Mouse (Mus musculus): Measurements from ENCODE around the gene Mipep. TPM values are rescaled to one million over a fixed set of nuclear protein-coding genes. Genes with fewer than 3 reads are reported as not detected.

The Mipep gene
- polyA plus RNA-seq, 1 experiment from 2014 or later: 24.2 TPM

DNA sequence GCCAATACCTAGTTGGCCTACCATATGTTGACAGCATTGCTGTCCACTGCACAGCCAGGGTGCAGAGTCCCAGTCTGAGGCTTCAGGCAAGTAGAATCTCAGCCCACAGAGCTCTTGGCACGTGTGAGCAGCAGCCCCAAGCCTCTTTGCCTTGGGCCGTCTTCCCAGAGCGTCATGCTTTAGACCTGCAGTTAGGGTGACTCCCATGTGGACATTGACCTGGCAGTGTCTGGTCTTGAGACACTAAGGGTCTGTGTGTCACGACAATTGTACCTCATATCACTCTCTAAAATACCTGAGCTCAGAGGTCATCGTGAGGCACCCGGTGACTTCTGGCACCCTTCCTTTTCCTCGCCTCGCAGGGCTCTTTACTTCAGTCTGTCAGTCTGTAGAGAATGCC lies 25.3 kb upstream of the Mipep start:
- ATAC-seq (replicated peaks; ENCODE audit: low FRiP score): no peak
- H3K4me3 ChIP-seq (replicated peaks): no peak overlapping the region

DNA sequence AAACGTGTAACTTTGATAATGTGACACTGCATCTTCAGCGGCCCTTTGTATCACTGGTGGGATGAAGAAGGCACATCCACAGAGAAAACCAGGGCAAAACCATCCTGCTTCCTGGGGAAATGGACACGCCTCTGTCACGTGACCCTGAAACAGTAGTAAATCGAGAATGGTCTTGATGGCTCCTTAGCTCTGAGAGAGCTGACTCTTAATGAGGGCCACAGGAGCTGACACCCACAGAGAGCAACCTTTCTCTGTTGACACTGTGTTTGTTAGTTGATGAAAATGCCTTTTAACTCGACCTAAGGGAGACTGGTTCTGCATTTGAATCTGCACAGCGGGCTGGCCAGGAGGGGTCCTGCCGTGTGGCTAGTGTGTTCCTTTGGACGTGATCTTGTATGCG lies 22.6 kb upstream of the Mipep start:
- no peak overlapping the region for H3K4me2 ChIP-seq
- H3K4me1 ChIP-seq: peaks cover 23% of the 10 kb centered on the region
- H3K36me3 ChIP-seq: peaks cover 64% of the 10 kb centered on the region
- ATAC-seq (replicated peaks; ENCODE audit: low FRiP score): no peak
- no peaks in the 10 kb centered on the region for H3K27me3 ChIP-seq
- no peak overlapping the region for H3K9ac ChIP-seq
- no peak overlapping the region for H3K27ac ChIP-seq
- 78% methylated on average over 10 of the region's 10 CpGs for WGBS
- no peaks in the 10 kb centered on the region for H3K9me3 ChIP-seq (replicated peaks)
- H3K4me3 ChIP-seq (replicated peaks): no peak overlapping the region

More for the DNA sequence above, 25.3 kb upstream of the Mipep start:
- no peaks in the 10 kb centered on the region for H3K27me3 ChIP-seq
- WGBS: 91% methylated on average over 8 of the region's 8 CpGs
- no peak overlapping the region for H3K4me2 ChIP-seq
- H3K27ac ChIP-seq: no peak overlapping the region
- no peaks in the 10 kb centered on the region for H3K9me3 ChIP-seq (replicated peaks)
- no peak overlapping the region for H3K9ac ChIP-seq
- H3K36me3 ChIP-seq: peaks cover 89% of the 10 kb centered on the region
- peaks cover 7% of the 10 kb centered on the region; the same call in 1 of the 2 replicates for H3K4me1 ChIP-seq

DNA sequence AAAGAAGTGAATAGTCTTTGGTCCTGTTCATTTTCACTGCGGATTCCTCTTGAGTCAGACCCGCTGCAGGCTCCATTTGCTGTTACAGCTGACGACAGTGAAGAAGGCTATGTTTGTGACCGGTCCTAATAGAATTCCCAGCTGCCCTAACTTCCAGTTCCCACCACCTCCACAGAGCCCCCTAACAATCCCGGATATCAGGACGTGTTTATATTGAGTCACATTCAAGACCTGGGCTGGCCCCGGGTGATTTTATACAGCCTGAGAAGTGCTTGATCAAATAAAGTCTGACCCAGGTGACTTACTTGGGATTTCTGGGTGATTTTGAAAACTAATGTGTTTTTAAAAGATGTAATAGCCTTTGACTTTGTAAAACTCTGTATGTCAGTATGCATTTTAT lies 21.6 kb upstream of the Mipep start:
- Histone ChIP-seq H3K9ac (no peak overlapping the region), H3K4me2 (no peak overlapping the region), H3K4me1 (peaks cover 23% of the 10 kb centered on the region), H3K27me3 (no peaks in the 10 kb centered on the region), H3K9me3 (replicated peaks) (no peaks in the 10 kb centered on the region), H3K36me3 (peaks cover 56% of the 10 kb centered on the region), H3K27ac (no peak overlapping the region), H3K4me3 (replicated peaks) (no peak overlapping the region)
- 65% methylated on average over 7 of the region's 7 CpGs for WGBS
- no peak for ATAC-seq (replicated peaks; ENCODE audit: low FRiP score)

DNA sequence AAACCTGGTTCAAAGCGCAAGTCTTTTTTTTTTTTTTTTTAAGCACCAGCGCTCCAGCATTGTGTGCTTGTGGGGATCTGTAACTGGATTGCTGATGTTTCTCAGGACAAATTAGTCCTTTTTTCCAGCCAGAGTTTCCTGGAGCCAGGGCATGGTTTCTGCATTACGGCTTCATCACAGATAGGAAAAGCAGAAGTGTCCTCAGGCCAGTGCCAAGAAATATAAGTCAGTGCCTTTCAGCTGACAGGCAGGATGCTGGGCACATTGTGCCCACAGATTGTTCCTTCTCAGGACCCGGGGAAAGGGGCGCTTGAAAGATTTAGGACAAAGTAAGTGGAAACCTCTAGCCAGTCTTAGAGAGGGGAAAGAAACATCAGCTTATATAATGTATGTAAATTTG lies 20.6 kb upstream of the Mipep start:
- no peak overlapping the region for H3K4me2 ChIP-seq
- H3K4me3 ChIP-seq (replicated peaks): no peak overlapping the region
- H3K9ac ChIP-seq: no peak overlapping the region
- WGBS: 80% methylated on average over 5 of the region's 5 CpGs
- H3K36me3 ChIP-seq: peaks cover 46% of the 10 kb centered on the region
- peaks cover 23% of the 10 kb centered on the region for H3K4me1 ChIP-seq
- no peak for ATAC-seq (replicated peaks; ENCODE audit: low FRiP score)
- H3K9me3 ChIP-seq (replicated peaks): no peaks in the 10 kb centered on the region
- 0 out of 2 replicates have a peak overlapping the region, but pooled peaks have one; percentile 41 for H3K27ac ChIP-seq
- no peaks in the 10 kb centered on the region for H3K27me3 ChIP-seq

DNA sequence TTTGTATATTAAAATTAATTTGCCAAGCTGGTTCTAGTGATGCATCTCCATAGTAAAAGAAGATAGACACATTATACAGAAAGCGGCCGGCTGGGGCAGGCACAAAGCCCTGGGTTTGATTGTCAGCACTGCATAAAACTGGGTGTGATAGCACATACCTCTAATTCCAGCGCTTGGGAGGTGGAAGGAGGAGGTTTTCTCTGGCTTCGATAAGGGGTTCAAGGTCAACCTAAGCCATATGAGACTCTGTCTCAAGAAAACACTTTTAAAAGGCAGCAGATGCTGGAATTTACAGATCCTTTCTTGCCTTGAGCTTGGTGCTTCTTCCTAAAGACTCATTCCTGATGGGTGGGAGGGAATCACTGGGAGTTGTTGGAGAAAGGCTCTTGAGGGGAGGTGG lies 19.8 kb upstream of the Mipep start:
- Histone ChIP-seq H3K4me1 (peaks cover 23% of the 10 kb centered on the region), H3K4me3 (replicated peaks) (no peak overlapping the region), H3K36me3 (peaks cover 38% of the 10 kb centered on the region), H3K9ac (no peak overlapping the region), H3K4me2 (no peak overlapping the region), H3K27ac (no peak overlapping the region), H3K27me3 (no peaks in the 10 kb centered on the region), H3K9me3 (replicated peaks) (no peaks in the 10 kb centered on the region)
- WGBS: 48% methylated on average over 4 of the region's 4 CpGs
- ATAC-seq (replicated peaks; ENCODE audit: low FRiP score): no peak

DNA sequence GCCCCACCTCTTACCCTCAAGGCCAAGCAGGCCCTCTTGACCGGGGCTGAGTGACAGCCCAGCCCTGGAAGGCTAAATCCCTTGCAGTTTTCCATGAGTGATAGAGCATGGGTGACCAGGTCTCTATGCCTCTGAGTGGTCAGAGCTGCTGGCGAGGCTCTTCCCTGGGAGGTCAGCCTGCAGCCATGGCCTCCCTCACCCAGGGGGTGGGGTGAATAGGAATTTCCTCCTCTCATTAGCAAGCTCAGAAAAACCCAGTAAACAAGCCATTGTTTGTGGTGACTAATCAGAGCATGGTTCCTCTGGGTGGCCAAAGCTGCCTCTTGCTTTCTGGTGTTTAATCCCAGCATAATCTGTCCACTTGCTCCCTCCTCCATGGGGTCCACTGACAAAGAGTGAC lies 19.3 kb upstream of the Mipep start:
- peaks cover 34% of the 10 kb centered on the region for H3K36me3 ChIP-seq
- H3K9ac ChIP-seq: no peak overlapping the region
- no peak overlapping the region for H3K4me3 ChIP-seq (replicated peaks)
- H3K9me3 ChIP-seq (replicated peaks): no peaks in the 10 kb centered on the region
- peak overlapping the region; percentile 32; the same call in 1 of the 2 replicates for H3K27ac ChIP-seq
- no peak for ATAC-seq (replicated peaks; ENCODE audit: low FRiP score)
- no peaks in the 10 kb centered on the region for H3K27me3 ChIP-seq
- peaks cover 23% of the 10 kb centered on the region for H3K4me1 ChIP-seq
- H3K4me2 ChIP-seq: no peak overlapping the region
- 40% methylated on average over 2 of the region's 2 CpGs for WGBS

DNA sequence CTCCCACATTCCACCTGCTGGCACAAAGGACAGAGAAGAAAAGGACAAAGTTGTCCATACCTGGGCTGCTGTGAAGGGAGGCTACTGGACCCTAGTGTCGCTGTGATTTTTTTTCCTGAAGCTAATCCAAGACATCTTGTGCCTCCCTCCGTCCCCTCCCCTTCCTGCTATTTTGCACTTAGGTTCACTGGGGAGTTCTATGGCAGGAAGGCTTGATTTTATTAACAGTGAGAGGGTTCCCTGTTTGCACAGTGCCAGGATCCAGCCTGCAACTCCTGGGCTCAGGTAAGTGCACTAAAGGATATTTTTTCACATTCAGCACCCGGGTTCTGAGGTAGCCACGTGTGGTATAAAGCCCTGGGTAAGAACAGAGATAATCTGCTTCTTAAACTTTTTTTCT lies 16.5 kb upstream of the Mipep start, which contains the start of gene C1qtnf9:
TSS of gene C1qtnf9 (plus strand) at position 251 of the 400 bp plus-strand sequence.
- Histone ChIP-seq H3K9ac (no peak within 1 kb of the TSS), H3K27ac (no peak within 1 kb of the TSS; the same call in 1 of the 2 replicates), H3K4me1 (peaks cover 22% of the 10 kb centered on the region), H3K36me3 (peaks cover 8% of the 10 kb centered on the region; the same call in 1 of the 2 replicates), H3K4me2 (no peak within 1 kb of the TSS), H3K4me3 (replicated peaks) (no peak within 1 kb of the TSS), H3K9me3 (replicated peaks) (no peaks in the 10 kb centered on the region), H3K27me3 (no peaks in the 10 kb centered on the region)
- WGBS: 71% methylated on average over 4 of the region's 4 CpGs
- no peak for ATAC-seq (replicated peaks; ENCODE audit: low FRiP score)

DNA sequence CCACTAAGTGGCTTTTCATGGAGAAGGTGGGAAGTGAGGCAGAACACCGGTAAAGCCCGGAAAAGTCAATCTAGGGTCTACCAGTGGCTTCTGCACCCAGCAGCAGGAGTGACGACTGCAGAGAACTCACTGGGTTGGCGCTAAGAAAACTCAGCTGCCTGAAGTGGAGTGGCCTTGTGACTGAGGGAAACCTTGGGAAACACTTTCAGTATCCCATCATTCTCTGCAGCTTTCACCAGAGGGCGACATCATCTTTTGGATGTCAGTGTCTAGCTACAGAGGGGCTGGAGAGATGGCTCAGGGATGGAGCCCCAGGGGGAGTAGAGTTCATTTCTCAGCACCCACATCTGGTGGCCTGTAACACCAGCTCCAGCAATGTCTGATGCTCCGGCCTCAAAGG lies 15.0 kb upstream of the Mipep start:
- Histone ChIP-seq H3K9ac (no peak overlapping the region), H3K36me3 (no peaks in the 10 kb centered on the region), H3K27me3 (no peaks in the 10 kb centered on the region), H3K4me3 (replicated peaks) (no peak overlapping the region), H3K9me3 (replicated peaks) (no peaks in the 10 kb centered on the region), H3K27ac (no peak overlapping the region), H3K4me2 (no peak overlapping the region), H3K4me1 (peaks cover 16% of the 10 kb centered on the region)
- 44% methylated on average over 6 of the region's 6 CpGs for WGBS
- ATAC-seq (replicated peaks; ENCODE audit: low FRiP score): no peak

DNA sequence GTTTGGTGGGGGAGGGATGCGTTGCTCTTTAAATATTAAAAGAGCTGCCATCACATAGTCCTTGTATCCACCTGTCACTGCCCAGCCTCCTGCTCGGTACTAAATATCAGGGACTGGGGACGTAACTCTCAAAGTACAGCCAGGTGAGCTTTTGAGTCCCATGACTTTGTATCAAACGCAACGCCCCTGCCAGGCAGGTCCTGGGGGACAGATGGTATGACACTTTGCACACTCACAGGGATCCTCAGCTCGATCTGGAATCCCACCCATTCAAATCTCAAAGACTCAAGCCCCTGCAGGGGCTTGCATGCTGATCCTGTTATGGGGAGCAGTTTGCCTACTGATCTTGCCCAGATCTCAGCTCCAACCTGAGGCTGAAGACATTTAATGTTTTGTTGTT lies 13.8 kb upstream of the Mipep start:
- H3K9me3 ChIP-seq (replicated peaks): no peaks in the 10 kb centered on the region
- no peak overlapping the region for H3K9ac ChIP-seq
- no peaks in the 10 kb centered on the region for H3K27me3 ChIP-seq
- WGBS: 76% methylated on average over 6 of the region's 6 CpGs
- H3K27ac ChIP-seq: no peak overlapping the region
- H3K4me1 ChIP-seq: peaks cover 4% of the 10 kb centered on the region
- no peak for ATAC-seq (replicated peaks; ENCODE audit: low FRiP score)
- no peak overlapping the region for H3K4me3 ChIP-seq (replicated peaks)
- H3K4me2 ChIP-seq: peak overlapping the region; percentile 57; the same call in 1 of the 2 replicates
- H3K36me3 ChIP-seq: no peaks in the 10 kb centered on the region

DNA sequence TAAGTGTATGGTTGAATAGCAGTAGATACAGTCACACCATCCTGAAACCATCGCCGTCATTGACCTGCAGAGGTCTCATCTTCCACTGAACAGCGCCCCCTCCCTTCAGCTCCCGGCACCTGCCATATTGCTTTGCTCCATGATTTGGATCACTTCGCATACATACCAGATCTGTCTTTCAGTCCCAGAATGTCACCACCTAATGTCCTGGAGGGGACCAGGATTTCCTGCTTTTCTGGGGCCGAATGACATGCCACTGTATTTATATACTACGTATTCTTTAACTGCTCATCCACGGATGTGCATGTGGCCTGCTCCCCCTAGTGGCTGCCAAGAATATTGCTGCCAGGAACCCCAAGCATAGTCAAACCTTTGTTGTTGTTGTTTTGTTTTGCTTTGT lies 13.3 kb upstream of the Mipep start:
- H3K27me3 ChIP-seq: no peaks in the 10 kb centered on the region
- peak overlapping the region; percentile 57 for H3K4me2 ChIP-seq
- H3K27ac ChIP-seq: no peak overlapping the region
- no peaks in the 10 kb centered on the region for H3K36me3 ChIP-seq
- peak overlapping the region; percentile 33 for H3K4me3 ChIP-seq (replicated peaks)
- 0 out of 2 replicates have a peak, but pooled peaks cover 2% of the 10 kb centered on the region for H3K4me1 ChIP-seq
- no peak overlapping the region for H3K9ac ChIP-seq
- H3K9me3 ChIP-seq (replicated peaks): no peaks in the 10 kb centered on the region
- WGBS: 5% methylated on average over 8 of the region's 8 CpGs
- ATAC-seq (replicated peaks; ENCODE audit: low FRiP score): no peak; the same call in 1 of the 2 replicates

DNA sequence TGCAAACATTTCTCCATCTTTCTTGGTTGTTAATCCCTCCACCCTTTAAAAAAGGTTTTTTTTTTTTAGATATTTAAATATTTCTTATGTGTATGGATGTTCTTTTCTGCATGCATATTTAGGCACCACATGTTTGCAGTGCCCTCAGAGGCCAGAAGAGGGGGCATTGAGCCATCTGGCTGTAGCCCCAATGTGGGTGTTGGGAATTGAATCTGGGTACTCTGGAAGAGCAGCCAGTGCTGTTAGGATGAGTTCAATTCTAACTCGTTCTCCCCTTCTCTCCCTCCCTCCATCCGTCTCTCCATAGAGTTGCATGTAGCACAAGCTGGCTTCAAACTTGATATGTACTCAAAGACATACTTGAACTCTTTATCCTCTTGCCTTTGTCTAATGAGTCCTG lies 10.9 kb upstream of the Mipep start:
- H3K27ac ChIP-seq: no peak overlapping the region
- WGBS: 86% methylated on average over 2 of the region's 2 CpGs
- H3K4me1 ChIP-seq: 0 out of 2 replicates have a peak, but pooled peaks cover 2% of the 10 kb centered on the region
- H3K36me3 ChIP-seq: no peaks in the 10 kb centered on the region
- no peak overlapping the region for H3K4me3 ChIP-seq (replicated peaks)
- no peaks in the 10 kb centered on the region for H3K9me3 ChIP-seq (replicated peaks)
- H3K27me3 ChIP-seq: no peaks in the 10 kb centered on the region
- ATAC-seq (replicated peaks; ENCODE audit: low FRiP score): no peak
- H3K4me2 ChIP-seq: no peak overlapping the region
- H3K9ac ChIP-seq: no peak overlapping the region

DNA sequence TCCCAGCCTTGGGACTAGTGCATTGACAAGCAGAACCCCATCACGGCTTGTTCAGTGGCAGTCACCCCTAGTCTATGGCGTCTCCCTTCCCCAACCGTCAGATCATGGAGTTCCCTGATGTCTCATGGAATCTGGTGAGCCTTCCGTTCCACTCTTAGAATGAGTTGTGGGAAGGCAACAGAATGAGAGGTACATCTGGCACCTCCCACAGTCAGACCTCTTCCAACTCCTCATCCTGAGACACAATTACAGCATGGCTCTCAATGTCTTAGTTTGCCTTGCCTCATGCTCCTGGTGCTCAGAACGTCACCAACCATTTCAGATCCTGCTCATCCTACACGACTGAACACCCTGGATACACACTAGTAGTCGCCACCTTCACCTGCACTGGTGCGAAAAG lies 7.9 kb upstream of the Mipep start:
- peaks cover 3% of the 10 kb centered on the region; the same call in 1 of the 2 replicates for H3K27me3 ChIP-seq
- H3K9ac ChIP-seq: no peak overlapping the region
- H3K9me3 ChIP-seq (replicated peaks): no peaks in the 10 kb centered on the region
- no peak overlapping the region for H3K27ac ChIP-seq
- no peak overlapping the region for H3K4me2 ChIP-seq
- WGBS: 85% methylated on average over 8 of the region's 8 CpGs
- H3K36me3 ChIP-seq: no peaks in the 10 kb centered on the region
- H3K4me1 ChIP-seq: no peaks in the 10 kb centered on the region
- ATAC-seq (replicated peaks; ENCODE audit: low FRiP score): no peak
- H3K4me3 ChIP-seq (replicated peaks): no peak overlapping the region

DNA sequence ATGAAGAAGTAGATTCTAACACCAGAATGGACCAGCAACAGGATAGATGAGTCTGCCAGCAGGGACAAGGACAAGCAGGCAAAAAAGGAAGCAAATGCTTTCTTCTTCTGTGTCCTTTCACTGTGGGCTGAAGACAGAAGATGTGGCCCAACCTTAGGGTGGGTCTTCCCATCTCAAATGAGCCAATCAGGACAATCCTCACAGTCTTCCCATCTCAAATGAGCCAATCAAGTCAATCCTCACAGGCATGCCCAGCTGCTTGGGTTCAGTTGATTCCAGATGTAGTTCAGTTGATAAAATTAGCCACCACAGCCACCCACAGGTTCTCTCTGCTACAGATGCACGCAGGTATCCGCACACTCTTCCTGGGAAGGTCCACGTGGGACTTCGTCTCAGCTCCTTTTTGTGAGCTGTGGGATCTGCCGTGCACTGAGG lies 6.9 kb upstream of the Mipep start:
- no peak overlapping the region for H3K4me3 ChIP-seq (replicated peaks)
- H3K36me3 ChIP-seq: no peaks in the 10 kb centered on the region
- H3K9me3 ChIP-seq (replicated peaks): no peaks in the 10 kb centered on the region
- H3K27me3 ChIP-seq: peaks cover 3% of the 10 kb centered on the region; the same call in 1 of the 2 replicates
- H3K4me2 ChIP-seq: no peak overlapping the region
- no peak overlapping the region for H3K9ac ChIP-seq
- ATAC-seq (replicated peaks; ENCODE audit: low FRiP score): no peak
- H3K27ac ChIP-seq: no peak overlapping the region
- 90% methylated on average over 5 of the region's 5 CpGs for WGBS
- no peaks in the 10 kb centered on the region for H3K4me1 ChIP-seq
